Mouse (Mus musculus) ES-E14 (cell line): ENCODE results near the gene Vav3.

Source experiments
- MAFK ChIP-seq: IDR thresholded peaks from 2 replicates; pipeline ENCODE4 v1.6.1; 2014; ENCODE audit warnings: mild to moderate bottlenecking, low read depth, low read length, inconsistent platforms; ENCODE audit not compliant: insufficient read depth
- ZC3H11A ChIP-seq: IDR thresholded peaks from 2 replicates; pipeline ENCODE4 v1.6.1; 2012; ENCODE audit warnings: low read depth, mild to moderate bottlenecking, inconsistent platforms, low read length, borderline replicate concordance
- ZNF384 ChIP-seq: IDR thresholded peaks from 2 replicates; pipeline ENCODE4 v1.6.1; 2012; ENCODE audit warnings: low read depth, low read length, inconsistent platforms

GRCm38 (mm10) chr3:109444077-109444476 lies 103.6 kb downstream of the Vav3 start:
- TF ChIP-seq ZC3H11A (no peak), MAFK (no peak), ZNF384 (no peak)
